Mouse (Mus musculus): ENCODE measurements at regions not wholly inside any gene's neighbourhood (a gene's known extent, or its start where the extent isn't known, plus 50 kb on each side); places are given as distances from the start of the nearest gene placed in this dataset.
"Not testable (repeated sequence)": the region's sequence is repeated elsewhere in the genome, so short reads cannot be mapped to it uniquely, and the experiment has no call there.

GRCm38 (mm10) chr9:6823946-6824345 is 360.3 kb downstream of the Dync2h1 start:
- H3K4me1 ChIP-seq (ENCODE audit: control insufficient read depth in 1 of 2, insufficient read depth in 2 of 2, low read length in 2 of 2); H3K27me3 ChIP-seq (ENCODE audit: control insufficient read depth in 1 of 2, insufficient read depth in 2 of 2, low read length in 2 of 2); H3K9me3 ChIP-seq (replicated peaks; ENCODE audit: insufficient read depth, low read length); H3K27ac ChIP-seq (ENCODE audit: control insufficient read depth, low read depth, low read length); DNase-seq (ENCODE audit: low read depth, low spot score); H3K9ac ChIP-seq (ENCODE audit: control insufficient read depth, low read depth, low read length, poor library complexity, severe bottlenecking); H3K4me3 ChIP-seq (ENCODE audit: control insufficient read depth in 1 of 2, insufficient read depth in 1 of 2, low read depth in 2 of 2, low read length in 2 of 2); H3K79me2 ChIP-seq (ENCODE audit: control insufficient read depth, insufficient read depth, low read length, poor library complexity); H3K36me3 ChIP-seq (ENCODE audit: control insufficient read depth in 1 of 2, insufficient read depth in 2 of 2, low read length in 2 of 2): not testable (repeated sequence)

- no peak overlapping the region for H3K27ac ChIP-seq (ENCODE audit: control insufficient read depth, low read depth, low read length)
- H3K9ac ChIP-seq (ENCODE audit: control insufficient read depth, low read depth, low read length, poor library complexity, severe bottlenecking): no peak overlapping the region
- no peaks in the 10 kb centered on the region for H3K27me3 ChIP-seq (ENCODE audit: control insufficient read depth in 1 of 2, insufficient read depth in 2 of 2, low read length in 2 of 2)
- H3K36me3 ChIP-seq (ENCODE audit: control insufficient read depth in 1 of 2, insufficient read depth in 2 of 2, low read length in 2 of 2): no peaks in the 10 kb centered on the region
- no peak for DNase-seq (ENCODE audit: low read depth, low spot score)
- H3K9me3 ChIP-seq (replicated peaks; ENCODE audit: insufficient read depth, low read length): no peaks in the 10 kb centered on the region
- H3K79me2 ChIP-seq (ENCODE audit: control insufficient read depth, insufficient read depth, low read length, poor library complexity): no peaks in the 10 kb centered on the region
- no peak for TF ChIP-seq E2F4 (IDR thresholded peaks at IDR 0.05; ENCODE audit: borderline replicate concordance, low read depth, low read length)
- TF ChIP-seq TAL1 (IDR thresholded peaks at IDR 0.05; ENCODE audit: low read length): no peak
- no peak for TF ChIP-seq TCF12 (IDR thresholded peaks at IDR 0.05; ENCODE audit: low read depth, low read length)
- no peak for TF ChIP-seq ZKSCAN1 (IDR thresholded peaks at IDR 0.05; ENCODE audit: low read depth, low read length)
- no peak for TF ChIP-seq MXI1 (IDR thresholded peaks at IDR 0.05; ENCODE audit: low read depth, low read length)
- no peak for TF ChIP-seq MAZ (IDR thresholded peaks at IDR 0.05; ENCODE audit: low read depth, low read length)
- TF ChIP-seq EP300 (IDR thresholded peaks at IDR 0.05; ENCODE audit: low read depth in 1 of 2, low read length in 2 of 2): no peak
- no peaks in the 10 kb centered on the region for H3K4me1 ChIP-seq (ENCODE audit: control insufficient read depth in 1 of 2, insufficient read depth in 2 of 2, low read length in 2 of 2)
- H3K4me3 ChIP-seq (ENCODE audit: control insufficient read depth in 1 of 2, insufficient read depth in 1 of 2, low read depth in 2 of 2, low read length in 2 of 2): no peak overlapping the region
Observed at GRCm38 (mm10) chr9:6823536-6823935, 360.7 kb downstream of the Dync2h1 start.

GRCm38 (mm10) chr9:6776671-6777070 is 407.6 kb downstream of the Dync2h1 start:
- Histone ChIP-seq H3K36me3 (ENCODE audit: control insufficient read depth in 1 of 2, insufficient read depth in 2 of 2, low read length in 2 of 2) (no peaks in the 10 kb centered on the region), H3K4me3 (ENCODE audit: control insufficient read depth in 1 of 2, insufficient read depth in 1 of 2, low read depth in 2 of 2, low read length in 2 of 2) (no peak overlapping the region), H3K9me3 (replicated peaks; ENCODE audit: insufficient read depth, low read length) (0 out of 2 replicates have a peak, but pooled peaks cover 2% of the 10 kb centered on the region), H3K27ac (ENCODE audit: control insufficient read depth, low read depth, low read length) (no peak overlapping the region), H3K4me1 (ENCODE audit: control insufficient read depth in 1 of 2, insufficient read depth in 2 of 2, low read length in 2 of 2) (no peaks in the 10 kb centered on the region), H3K27me3 (ENCODE audit: control insufficient read depth in 1 of 2, insufficient read depth in 2 of 2, low read length in 2 of 2) (no peaks in the 10 kb centered on the region), H3K79me2 (ENCODE audit: control insufficient read depth, insufficient read depth, low read length, poor library complexity) (no peaks in the 10 kb centered on the region), H3K9ac (ENCODE audit: control insufficient read depth, low read depth, low read length, poor library complexity, severe bottlenecking) (no peak overlapping the region)
- no peak for DNase-seq (ENCODE audit: low read depth, low spot score)
- TF ChIP-seq CHD1 (IDR thresholded peaks at IDR 0.05; ENCODE audit: low read depth, low read length): no peak

GRCm38 (mm10) chr9:6741478-6741877 is 442.8 kb downstream of the Dync2h1 start:
- Histone ChIP-seq H3K9ac (ENCODE audit: control insufficient read depth, low read depth, low read length, poor library complexity, severe bottlenecking) (no peak overlapping the region), H3K79me2 (ENCODE audit: control insufficient read depth, insufficient read depth, low read length, poor library complexity) (no peaks in the 10 kb centered on the region), H3K4me3 (ENCODE audit: control insufficient read depth in 1 of 2, insufficient read depth in 1 of 2, low read depth in 2 of 2, low read length in 2 of 2) (no peak overlapping the region), H3K9me3 (replicated peaks; ENCODE audit: insufficient read depth, low read length) (no peaks in the 10 kb centered on the region), H3K27ac (ENCODE audit: control insufficient read depth, low read depth, low read length) (no peak overlapping the region), H3K36me3 (ENCODE audit: control insufficient read depth in 1 of 2, insufficient read depth in 2 of 2, low read length in 2 of 2) (no peaks in the 10 kb centered on the region), H3K4me1 (ENCODE audit: control insufficient read depth in 1 of 2, insufficient read depth in 2 of 2, low read length in 2 of 2) (no peaks in the 10 kb centered on the region), H3K27me3 (ENCODE audit: control insufficient read depth in 1 of 2, insufficient read depth in 2 of 2, low read length in 2 of 2) (no peaks in the 10 kb centered on the region)
- TF ChIP-seq ELF1 (IDR thresholded peaks at IDR 0.05; ENCODE audit: low read depth, low read length) (no peak), ZNF384 (IDR thresholded peaks at IDR 0.05; ENCODE audit: low read depth, low read length) (no peak), EP300 (IDR thresholded peaks at IDR 0.05; ENCODE audit: low read depth in 1 of 2, low read length in 2 of 2) (no peak)
- DNase-seq (ENCODE audit: low read depth, low spot score): no peak
